Mouse (Mus musculus): Measurements from ENCODE around the gene Jmjd4. TPM values are rescaled to one million over a fixed set of nuclear protein-coding genes. Genes with fewer than 3 reads are reported as not detected.

Gene Jmjd4
- polyA plus RNA-seq, 1 experiment: 6.2 TPM

DNA sequence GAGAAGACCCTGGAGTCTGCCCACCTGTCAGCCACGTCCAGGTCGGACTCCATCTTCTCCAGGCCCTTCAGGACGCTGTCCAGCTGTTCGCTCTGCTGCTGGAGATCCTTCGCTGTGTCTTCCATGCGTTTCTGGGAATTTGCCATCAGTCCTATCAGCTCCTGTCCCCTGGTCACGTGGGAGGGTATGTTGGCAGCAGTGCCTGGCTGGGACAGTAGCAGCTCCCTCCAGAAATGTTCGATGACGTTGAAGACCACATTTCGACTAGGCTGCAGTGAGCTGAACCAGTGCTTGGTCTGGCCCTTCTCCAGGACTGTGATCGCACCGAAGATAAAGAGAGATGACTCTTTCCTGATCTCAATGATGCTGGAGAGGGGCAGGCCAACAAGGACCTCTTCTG lies 11.9 kb upstream of the Jmjd4 start:
- Histone ChIP-seq H3K4me1 (ENCODE audit: control insufficient read depth, insufficient read depth, low read length) (no peaks in the 10 kb centered on the region), H3K27me3 (replicated peaks; ENCODE audit: control insufficient read depth, insufficient read depth, low read length) (no peaks in the 10 kb centered on the region), H3K36me3 (ENCODE audit: control insufficient read depth, insufficient read depth, low read length) (peaks cover 2% of the 10 kb centered on the region), H3K4me3 (ENCODE audit: insufficient read depth, low read depth, low read length) (no peak overlapping the region), H3K27ac (ENCODE audit: insufficient read depth, low read depth, low read length) (no peak overlapping the region)
- no peak for DNase-seq
- TF ChIP-seq CTCF (conservative IDR thresholded peaks at IDR 0.05; ENCODE audit: insufficient read depth, insufficient read length, low read depth, low read length): no peak
- no peak for TF ChIP-seq POLR2A (IDR thresholded peaks at IDR 0.05; ENCODE audit: low read depth, low read length)
- 92% methylated on average over 12 of the region's 12 CpGs for WGBS

DNA sequence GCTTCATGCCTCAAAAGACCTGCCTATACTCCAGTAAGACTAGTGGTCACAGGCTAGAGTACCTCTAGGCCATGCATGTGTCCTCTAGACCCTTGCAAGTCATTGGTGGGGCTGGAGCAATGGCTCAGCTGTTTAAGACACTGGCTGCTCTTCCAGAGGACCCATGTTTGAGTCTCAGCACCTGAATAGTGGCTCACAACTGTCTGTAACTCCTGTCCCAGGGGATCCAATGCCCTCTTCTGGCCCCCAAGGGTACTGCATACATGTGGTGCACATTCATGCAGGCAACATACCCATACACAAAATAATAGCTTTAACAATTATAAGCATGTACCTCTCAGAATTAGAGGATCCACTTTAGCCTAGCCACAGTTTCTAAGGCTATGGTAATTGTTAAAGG lies 6.7 kb upstream of the Jmjd4 start:
- Histone ChIP-seq H3K27me3 (replicated peaks; ENCODE audit: control insufficient read depth, insufficient read depth, low read length) (no peaks in the 10 kb centered on the region), H3K36me3 (ENCODE audit: control insufficient read depth, insufficient read depth, low read length) (no peaks in the 10 kb centered on the region), H3K4me1 (ENCODE audit: control insufficient read depth, insufficient read depth, low read length) (no peaks in the 10 kb centered on the region), H3K27ac (ENCODE audit: insufficient read depth, low read depth, low read length) (no peak overlapping the region), H3K4me3 (ENCODE audit: insufficient read depth, low read depth, low read length) (no peak overlapping the region)
- no peak for DNase-seq
- no peak for TF ChIP-seq POLR2A (IDR thresholded peaks at IDR 0.05; ENCODE audit: low read depth, low read length)
- no peak for TF ChIP-seq CTCF (conservative IDR thresholded peaks at IDR 0.05; ENCODE audit: insufficient read depth, insufficient read length, low read depth, low read length)

DNA sequence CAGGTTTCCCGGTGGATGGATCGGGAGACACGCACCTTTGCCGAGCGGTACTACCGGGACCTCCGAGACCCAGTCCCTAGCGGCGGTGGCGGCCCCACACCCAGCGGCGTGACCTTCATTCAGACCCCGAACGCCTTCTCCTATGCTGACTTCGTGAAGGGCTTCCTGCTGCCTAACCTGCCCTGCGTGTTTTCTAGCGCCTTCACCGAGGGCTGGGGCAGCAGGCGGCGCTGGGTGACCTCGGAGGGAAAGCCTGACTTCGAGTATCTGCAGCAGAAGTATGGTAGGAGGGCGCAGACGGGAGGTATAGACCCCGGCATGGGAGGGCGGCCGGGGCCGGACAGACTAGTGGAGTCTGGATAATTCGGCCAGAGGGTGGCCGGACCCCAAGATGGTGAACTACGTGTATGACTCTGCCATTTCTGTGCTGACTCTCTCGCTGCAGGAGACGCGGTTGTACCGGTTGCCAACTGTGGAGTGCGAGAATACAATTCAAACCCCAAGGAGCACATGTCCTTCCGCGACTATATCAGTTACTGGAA lies 456 bp downstream of the Jmjd4 start:
- TF ChIP-seq POLR2A (IDR thresholded peaks at IDR 0.05; ENCODE audit: low read depth, low read length): no peak
- H3K36me3 ChIP-seq (ENCODE audit: control insufficient read depth, insufficient read depth, low read length): no peaks in the 10 kb centered on the region
- WGBS: under 1% methylated on average over 38 of the region's 38 CpGs
- H3K4me3 ChIP-seq (ENCODE audit: insufficient read depth, low read depth, low read length): peak overlapping the region; percentile 95
- H3K27ac ChIP-seq (ENCODE audit: insufficient read depth, low read depth, low read length): peak overlapping the region; percentile 87
- H3K27me3 ChIP-seq (replicated peaks; ENCODE audit: control insufficient read depth, insufficient read depth, low read length): no peaks in the 10 kb centered on the region
- DNase-seq: no peak
- peaks cover 2% of the 10 kb centered on the region; the same call in 1 of the 2 replicates for H3K4me1 ChIP-seq (ENCODE audit: control insufficient read depth, insufficient read depth, low read length)

DNA sequence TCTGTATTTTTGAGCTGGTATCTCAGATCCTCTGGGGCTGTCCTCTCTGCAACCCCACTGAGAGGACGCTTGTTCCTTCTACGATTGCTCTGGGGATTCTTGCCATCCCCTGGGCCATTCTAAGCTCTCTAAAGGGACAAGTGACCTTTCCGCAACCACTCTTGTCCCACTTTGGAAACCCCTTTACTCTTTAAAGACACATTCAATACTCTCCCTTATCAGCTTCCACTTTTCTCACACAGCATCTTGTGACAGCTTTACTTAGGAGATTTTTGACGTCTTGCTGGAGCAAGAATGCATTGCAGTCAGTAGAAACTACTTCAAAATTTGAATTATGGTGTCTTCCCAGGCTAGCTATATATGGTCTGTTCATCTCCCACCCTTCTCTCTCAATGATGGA lies 1.2 kb downstream of the Jmjd4 start, which contains the start of gene Snap47:
Gene Snap47 (minus strand): TSS at position 101 of the 400 bp plus-strand sequence.
- Histone ChIP-seq H3K36me3 (ENCODE audit: control insufficient read depth, insufficient read depth, low read length) (peaks cover 5% of the 10 kb centered on the region; the same call in 1 of the 2 replicates), H3K27me3 (replicated peaks; ENCODE audit: control insufficient read depth, insufficient read depth, low read length) (no peaks in the 10 kb centered on the region), H3K27ac (ENCODE audit: insufficient read depth, low read depth, low read length) (peak within 1 kb of the TSS; percentile 87), H3K4me1 (ENCODE audit: control insufficient read depth, insufficient read depth, low read length) (peaks cover 2% of the 10 kb centered on the region; the same call in 1 of the 2 replicates), H3K4me3 (ENCODE audit: insufficient read depth, low read depth, low read length) (peak within 1 kb of the TSS; percentile 95)
- DNase-seq: no peak
- TF ChIP-seq CTCF (conservative IDR thresholded peaks at IDR 0.05; ENCODE audit: insufficient read depth, insufficient read length, low read depth, low read length): no peak
- TF ChIP-seq POLR2A (IDR thresholded peaks at IDR 0.05; ENCODE audit: low read depth, low read length): no peak
- 84% methylated on average over 4 of the region's 4 CpGs for WGBS

DNA sequence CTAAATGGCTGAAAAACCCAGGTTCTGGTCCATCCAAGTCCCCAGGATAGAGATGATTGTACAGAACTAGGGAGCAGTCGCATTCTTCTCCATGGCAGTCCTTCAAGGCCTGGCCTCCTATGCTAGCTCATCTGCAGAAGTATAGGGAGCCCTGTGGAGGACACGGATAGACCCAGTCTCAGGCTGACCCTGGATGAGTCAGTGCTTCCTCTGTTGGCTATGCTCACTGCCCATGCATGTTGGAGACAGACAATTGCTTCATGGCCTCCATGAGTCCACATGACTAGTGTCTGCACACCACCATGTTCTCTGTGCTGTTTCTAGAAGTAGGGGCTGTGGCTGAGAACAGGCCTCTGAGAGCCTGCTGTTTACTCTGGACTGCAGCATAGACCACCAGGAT lies 6.5 kb downstream of the Jmjd4 start:
- 77% methylated on average over 2 of the region's 2 CpGs for WGBS
- H3K4me3 ChIP-seq (ENCODE audit: insufficient read depth, low read depth, low read length): no peak overlapping the region
- no peaks in the 10 kb centered on the region for H3K27me3 ChIP-seq (replicated peaks; ENCODE audit: control insufficient read depth, insufficient read depth, low read length)
- no peak overlapping the region for H3K27ac ChIP-seq (ENCODE audit: insufficient read depth, low read depth, low read length)
- peaks cover 10% of the 10 kb centered on the region; the same call in 1 of the 2 replicates for H3K4me1 ChIP-seq (ENCODE audit: control insufficient read depth, insufficient read depth, low read length)
- no peak for DNase-seq
- H3K36me3 ChIP-seq (ENCODE audit: control insufficient read depth, insufficient read depth, low read length): peaks cover 7% of the 10 kb centered on the region; the same call in 1 of the 2 replicates
- TF ChIP-seq POLR2A (IDR thresholded peaks at IDR 0.05; ENCODE audit: low read depth, low read length): no peak
- TF ChIP-seq CTCF (conservative IDR thresholded peaks at IDR 0.05; ENCODE audit: insufficient read depth, insufficient read length, low read depth, low read length): no peak

DNA sequence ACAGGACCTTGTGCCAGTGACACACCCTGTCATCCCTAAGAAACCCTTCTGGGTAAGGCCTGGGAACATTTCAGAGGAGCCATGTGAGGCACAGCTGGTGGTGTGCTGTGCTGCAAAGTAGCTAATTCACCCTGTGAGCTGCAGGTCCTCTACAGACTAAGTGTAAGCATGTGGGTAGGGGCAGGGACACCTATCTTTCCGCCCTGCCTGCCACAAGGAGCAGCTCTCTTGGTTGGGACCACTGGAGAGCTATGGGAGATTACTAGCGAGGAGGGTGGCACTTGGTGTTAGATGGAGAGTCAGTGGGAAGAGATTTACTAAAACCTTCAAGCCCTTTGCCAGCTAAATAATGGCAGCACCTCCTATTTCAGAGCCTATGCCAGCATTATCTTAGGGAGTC lies 7.0 kb downstream of the Jmjd4 start:
- Histone ChIP-seq H3K36me3 (ENCODE audit: control insufficient read depth, insufficient read depth, low read length) (peaks cover 7% of the 10 kb centered on the region; the same call in 1 of the 2 replicates), H3K27me3 (replicated peaks; ENCODE audit: control insufficient read depth, insufficient read depth, low read length) (no peaks in the 10 kb centered on the region), H3K4me3 (ENCODE audit: insufficient read depth, low read depth, low read length) (no peak overlapping the region), H3K4me1 (ENCODE audit: control insufficient read depth, insufficient read depth, low read length) (peaks cover 10% of the 10 kb centered on the region; the same call in 1 of the 2 replicates), H3K27ac (ENCODE audit: insufficient read depth, low read depth, low read length) (no peak overlapping the region)
- no peak for DNase-seq
- TF ChIP-seq POLR2A (IDR thresholded peaks at IDR 0.05; ENCODE audit: low read depth, low read length) (no peak), CTCF (conservative IDR thresholded peaks at IDR 0.05; ENCODE audit: insufficient read depth, insufficient read length, low read depth, low read length) (no peak)
- WGBS: 97% methylated on average over 2 of the region's 2 CpGs

DNA sequence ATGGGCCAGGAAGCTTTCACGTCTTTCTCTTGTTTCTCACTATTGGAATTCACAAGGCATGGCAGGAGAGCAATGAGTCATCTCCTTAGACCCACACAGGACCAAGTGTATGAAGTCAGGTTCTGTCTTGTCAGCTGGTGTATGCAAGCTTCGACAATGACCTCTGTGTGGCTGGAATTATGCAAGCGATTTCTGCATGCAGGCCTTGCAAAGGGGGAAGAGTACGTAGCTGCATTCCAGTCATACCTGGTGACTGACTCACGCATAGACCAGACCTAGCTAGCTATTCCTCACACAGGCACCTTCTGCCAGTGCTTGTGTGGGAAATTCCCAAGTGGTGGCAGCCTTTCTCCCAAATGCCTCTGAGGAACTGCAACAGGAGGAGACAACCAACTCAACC lies 9.1 kb downstream of the Jmjd4 start:
- peaks cover 10% of the 10 kb centered on the region; the same call in 1 of the 2 replicates for H3K4me1 ChIP-seq (ENCODE audit: control insufficient read depth, insufficient read depth, low read length)
- peak overlapping the region; percentile 93 for H3K27ac ChIP-seq (ENCODE audit: insufficient read depth, low read depth, low read length)
- no peak overlapping the region for H3K4me3 ChIP-seq (ENCODE audit: insufficient read depth, low read depth, low read length)
- peaks cover 23% of the 10 kb centered on the region for H3K36me3 ChIP-seq (ENCODE audit: control insufficient read depth, insufficient read depth, low read length)
- WGBS: 10% methylated on average over 5 of the region's 5 CpGs
- peak; percentile 87 for DNase-seq
- no peak for TF ChIP-seq POLR2A (IDR thresholded peaks at IDR 0.05; ENCODE audit: low read depth, low read length)
- TF ChIP-seq CTCF (conservative IDR thresholded peaks at IDR 0.05; ENCODE audit: insufficient read depth, insufficient read length, low read depth, low read length): no peak
- H3K27me3 ChIP-seq (replicated peaks; ENCODE audit: control insufficient read depth, insufficient read depth, low read length): no peaks in the 10 kb centered on the region

Measured in kidney, adult 2 months (tissue).